Mouse (Mus musculus) thymus, adult 2 months (tissue): ENCODE measurements around the gene Prr29. TPM values are rescaled to one million over a fixed set of nuclear protein-coding genes. Genes with fewer than 3 reads are reported as not detected.
A peak's percentile ranks its signal among the peaks of the same experiment; 100 is the strongest.
"Not testable (repeated sequence)": the region's sequence is repeated elsewhere in the genome, so short reads cannot be mapped to it uniquely, and the experiment has no call there.

Experiments used
- DNase-seq: peaks from one replicate; pipeline ENCODE4 v3.0.0; 2021
- H3K27ac ChIP-seq: fragments of 200-500 bp; 2 replicates; pipeline ENCODE4 v1.5.1; 2012; ENCODE audit warnings: low read length, control low read depth; ENCODE audit not compliant: control insufficient read depth, insufficient read depth
- H3K27me3 ChIP-seq: fragments of 200-500 bp; 2 replicates; pipeline ENCODE4 v1.6.1; 2012; ENCODE audit warnings: mild to moderate bottlenecking, low read length, moderate library complexity, mixed read lengths; ENCODE audit not compliant: control insufficient read depth, insufficient read depth
- H3K36me3 ChIP-seq: fragments of 200-500 bp; 2 replicates; pipeline ENCODE4 v1.6.1; 2012; ENCODE audit warnings: mild to moderate bottlenecking, low read length, moderate library complexity; ENCODE audit not compliant: control insufficient read depth, insufficient read depth
- H3K4me1 ChIP-seq: fragments of 200-500 bp; replicated peaks from 2 replicates; pipeline ENCODE4 v1.6.1; 2012; ENCODE audit warnings: low read length; ENCODE audit not compliant: control insufficient read depth, insufficient read depth
- H3K4me3 ChIP-seq: fragments of 200-500 bp; 2 replicates; pipeline ENCODE4 v1.5.1; 2012; ENCODE audit warnings: mild to moderate bottlenecking, low read length, control low read depth, moderate library complexity; ENCODE audit not compliant: control insufficient read depth, insufficient read depth
- CTCF ChIP-seq: fragments of 200-500 bp; IDR thresholded peaks from 2 replicates; pipeline ENCODE4 v1.5.1; 2012; ENCODE audit warnings: mild to moderate bottlenecking, control low read depth, low read length, moderate library complexity, borderline replicate concordance; ENCODE audit not compliant: control insufficient read depth, poor library complexity, insufficient read depth; ENCODE audit errors: extremely low read depth
- POLR2A ChIP-seq: fragments of 200-500 bp; IDR thresholded peaks from 2 replicates; pipeline ENCODE4 v1.6.1; 2012; ENCODE audit warnings: mild to moderate bottlenecking, low read length, control low read depth, moderate library complexity; ENCODE audit not compliant: control insufficient read depth, poor library complexity, insufficient read depth; ENCODE audit errors: extremely low read depth
- WGBS: fragments of 180-500 bp; shearing (Covaris S2); methylation state at CpG from one replicate; pipeline ENCODE4 v1.1.7; 2018; 5-methylcytosine and 5-hydroxymethylcytosine counted together
- polyA plus RNA-seq: library from polyadenylated mRNA; depleted of rRNA; stranded (reverse); fragments of >200 nt; gene quantifications from 2 replicates; pipeline ENCODE4 v1.2.3, GENCODE M21; 2012

The Prr29 gene
- polyA plus RNA-seq, 1 experiment, result 30.1 TPM

DNA sequence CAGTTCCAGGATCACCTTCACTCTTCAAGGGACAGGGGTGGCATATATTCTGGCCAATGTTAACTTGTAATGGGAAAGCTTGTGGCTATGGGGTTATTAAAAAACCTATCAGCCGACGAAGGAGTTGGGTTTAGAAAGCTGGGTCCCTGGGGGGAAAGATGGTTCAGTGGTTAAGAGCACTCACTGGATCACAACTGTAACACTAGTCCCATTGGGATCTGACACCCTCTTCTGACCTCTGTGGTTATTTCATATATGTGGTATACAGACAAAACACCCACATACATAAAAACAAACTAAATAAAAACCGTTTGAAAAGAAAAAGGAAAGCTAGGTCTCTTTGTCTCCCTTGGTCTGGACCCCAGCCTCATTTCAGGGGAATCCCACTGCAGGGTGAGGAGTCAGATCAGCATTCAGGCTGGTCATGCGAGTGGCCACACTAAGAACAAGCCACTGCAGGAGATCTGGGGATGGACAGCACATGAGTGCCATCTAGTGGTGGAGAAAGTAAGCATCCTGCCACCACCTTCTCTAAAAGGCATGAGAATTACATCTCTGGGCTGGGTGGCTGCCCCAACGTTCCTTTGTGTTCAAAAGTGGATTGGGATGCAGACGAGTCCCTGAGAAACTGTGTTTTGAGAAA, 26.4 kb downstream of the Prr29 start:
- WGBS, result 40% methylated on average over 6 of the region's 6 CpGs
- no peaks in the 10 kb centered on the region for H3K27me3 ChIP-seq
- peak; percentile 70 for DNase-seq
- H3K4me1 ChIP-seq, result peaks cover 14% of the 10 kb centered on the region
- no peaks in the 10 kb centered on the region for H3K36me3 ChIP-seq
- H3K4me3 ChIP-seq, result no peak overlapping the region
- TF ChIP-seq POLR2A, result no peak
- peak; percentile 58; the same call in 1 of the 2 replicates for TF ChIP-seq CTCF
- no peak overlapping the region for H3K27ac ChIP-seq

DNA sequence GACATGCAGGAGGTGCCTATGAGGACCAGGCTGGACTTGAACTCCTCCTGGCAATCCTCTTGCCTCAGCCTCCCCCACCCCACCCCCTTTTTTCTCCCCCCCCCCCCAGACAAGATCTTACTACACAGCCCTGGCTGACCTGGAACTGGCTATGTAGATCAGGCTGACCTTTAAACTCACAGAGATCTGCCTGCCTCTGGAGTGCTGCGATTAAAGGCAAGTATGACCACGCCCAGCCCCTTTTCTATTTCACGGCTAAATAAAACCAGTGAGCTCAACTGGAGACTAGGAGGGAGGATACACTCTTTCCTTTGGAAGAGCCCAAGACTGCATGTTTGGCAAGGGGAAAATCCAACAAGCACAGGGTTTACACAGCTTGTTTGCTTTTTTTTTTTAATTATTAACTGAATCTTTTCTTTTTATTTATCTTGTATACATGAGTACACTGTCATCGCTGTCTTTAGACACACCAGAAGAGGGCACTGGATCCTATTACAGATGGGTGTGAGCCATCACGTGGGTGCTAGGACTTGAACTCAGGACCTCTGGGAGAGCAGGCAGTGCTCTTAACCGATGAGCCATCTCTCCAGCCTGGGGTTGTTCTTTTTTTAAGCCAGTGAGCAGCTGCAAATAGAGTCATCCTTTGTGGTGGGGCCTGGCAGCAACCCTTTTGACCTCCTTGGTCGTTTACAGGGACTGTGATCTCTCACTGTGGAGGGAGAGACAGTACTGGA, 27.5 kb downstream of the Prr29 start:
- H3K4me1 ChIP-seq, result peaks cover 14% of the 10 kb centered on the region
- no peak for DNase-seq
- TF ChIP-seq CTCF (no peak), POLR2A (no peak)
- no peaks in the 10 kb centered on the region for H3K36me3 ChIP-seq
- no peaks in the 10 kb centered on the region for H3K27me3 ChIP-seq
- WGBS, result 83% methylated on average over 7 of the region's 7 CpGs
- no peak overlapping the region for H3K27ac ChIP-seq
- H3K4me3 ChIP-seq, result no peak overlapping the region

DNA sequence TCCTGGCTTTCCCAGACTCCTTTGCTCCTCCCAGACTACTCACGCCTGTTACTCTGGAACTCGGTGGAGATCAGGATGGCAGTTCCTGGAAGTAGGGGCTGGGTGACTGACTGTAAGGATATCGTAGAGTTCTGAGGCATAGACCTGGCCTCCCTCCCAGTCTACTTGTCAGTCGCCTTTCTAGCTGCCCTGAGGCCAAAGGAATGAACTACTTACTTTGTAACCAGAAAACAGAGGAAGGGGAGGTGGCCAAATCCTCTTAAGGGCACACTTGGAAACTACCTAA, 28.0 kb downstream of the Prr29 start:
- H3K27me3 ChIP-seq, result no peaks in the 10 kb centered on the region
- TF ChIP-seq CTCF (no peak), POLR2A (no peak)
- peaks cover 12% of the 10 kb centered on the region for H3K4me1 ChIP-seq
- no peaks in the 10 kb centered on the region for H3K36me3 ChIP-seq
- no peak overlapping the region for H3K27ac ChIP-seq
- H3K4me3 ChIP-seq, result no peak overlapping the region
- WGBS, result 95% methylated on average over 4 of the region's 4 CpGs
- no peak for DNase-seq

DNA sequence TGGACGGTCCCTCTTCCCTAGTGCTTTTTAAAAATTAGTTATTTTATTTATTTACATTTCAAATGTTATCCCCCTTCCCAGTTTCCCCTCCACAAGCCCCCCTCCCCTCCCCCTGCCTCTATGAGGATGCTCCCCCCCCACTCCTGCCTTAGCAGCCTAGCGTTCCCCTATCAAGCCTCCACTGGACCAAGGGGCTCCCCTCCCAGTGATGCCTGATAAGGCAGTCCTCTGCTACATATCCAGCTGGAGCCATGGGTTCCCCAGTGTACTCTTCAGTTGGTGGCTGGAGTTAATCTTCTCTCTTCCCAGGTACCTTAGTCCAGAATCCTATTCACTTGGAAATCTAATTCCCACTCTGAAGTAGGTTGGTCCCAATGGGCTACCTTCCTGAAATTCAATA, 28.8 kb downstream of the Prr29 start:
- H3K36me3 ChIP-seq, H3K4me1 ChIP-seq, H3K27me3 ChIP-seq, H3K4me3 ChIP-seq, H3K27ac ChIP-seq, DNase-seq: not testable (repeated sequence)
- WGBS, result 95% methylated on average over 2 of the region's 2 CpGs

DNA sequence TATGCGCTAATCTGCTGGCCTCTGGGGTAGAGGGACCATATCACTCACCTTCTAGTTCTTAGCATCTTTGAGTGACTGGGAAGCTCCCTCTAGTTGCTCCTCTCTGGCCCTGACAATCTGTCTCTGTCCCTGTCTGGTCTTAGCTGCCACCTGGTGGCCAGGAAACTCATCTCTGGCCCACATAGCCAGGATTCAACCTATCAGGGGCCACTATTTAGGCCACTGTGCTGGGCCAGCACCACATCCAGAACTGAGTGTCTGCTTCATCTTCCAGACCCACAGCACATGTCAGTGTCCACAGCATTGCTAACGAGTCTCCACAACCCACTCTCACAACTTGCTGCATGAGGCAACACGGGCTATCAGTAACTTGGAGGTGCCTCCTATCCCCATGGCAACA, 32.4 kb downstream of the Prr29 start:
- Histone ChIP-seq H3K36me3 (no peaks in the 10 kb centered on the region; the same call in 1 of the 2 replicates), H3K4me1 (no peaks in the 10 kb centered on the region), H3K27me3 (no peaks in the 10 kb centered on the region), H3K4me3 (no peak overlapping the region), H3K27ac (no peak overlapping the region)
- TF ChIP-seq CTCF, result peak; percentile 26; the same call in 1 of the 2 replicates
- no peak for TF ChIP-seq POLR2A
- no peak for DNase-seq
- WGBS, result 94% methylated on average over 3 of the region's 3 CpGs

DNA sequence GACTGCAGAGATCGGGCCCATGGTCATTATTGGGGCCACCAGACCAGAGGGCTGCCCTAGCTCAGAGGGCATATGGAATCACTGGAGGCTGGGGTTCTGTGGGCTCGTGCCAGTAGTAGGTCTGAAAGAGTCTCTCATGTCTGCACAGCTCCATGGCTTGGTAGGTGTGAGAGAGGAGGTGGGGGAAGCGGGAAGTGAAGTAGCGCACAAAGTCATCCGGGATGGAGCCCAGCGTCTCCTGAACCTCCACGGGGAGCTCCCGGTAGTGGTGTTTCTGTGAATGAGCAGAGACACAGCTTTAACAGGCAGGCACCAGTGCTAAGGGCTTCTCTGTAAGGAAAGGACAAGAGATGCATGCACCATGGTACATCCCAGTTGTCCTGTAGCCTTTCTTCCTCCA, 33.2 kb downstream of the Prr29 start:
- no peak for DNase-seq
- Histone ChIP-seq H3K27me3 (no peaks in the 10 kb centered on the region), H3K4me3 (no peak overlapping the region), H3K36me3 (no peaks in the 10 kb centered on the region; the same call in 1 of the 2 replicates), H3K27ac (no peak overlapping the region), H3K4me1 (no peaks in the 10 kb centered on the region)
- WGBS, result 97% methylated on average over 8 of the region's 8 CpGs
- TF ChIP-seq CTCF (no peak), POLR2A (no peak)

DNA sequence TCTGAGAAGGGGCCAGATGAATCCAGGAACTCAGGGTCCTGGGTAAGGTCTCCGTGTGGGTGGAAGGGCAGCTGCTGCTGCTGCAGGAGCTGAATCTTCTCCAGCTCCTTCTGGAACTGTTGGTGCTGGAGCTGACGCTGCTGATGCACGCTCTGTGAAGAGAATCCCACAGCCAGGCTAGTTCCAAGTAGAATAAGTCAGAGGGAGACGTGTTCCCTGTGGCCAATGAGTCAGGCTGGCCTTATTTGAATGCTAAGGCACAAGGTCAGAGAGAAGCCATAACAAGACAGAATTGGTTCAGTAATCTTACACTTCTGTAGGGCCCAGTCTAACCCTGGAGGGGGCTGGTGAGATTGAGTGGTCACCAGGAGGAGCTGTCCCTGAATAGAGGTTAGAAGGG, 44.7 kb downstream of the Prr29 start:
- H3K27me3 ChIP-seq, result no peaks in the 10 kb centered on the region
- H3K27ac ChIP-seq, result no peak overlapping the region
- peaks cover 5% of the 10 kb centered on the region for H3K36me3 ChIP-seq
- DNase-seq, result no peak
- H3K4me1 ChIP-seq, result no peaks in the 10 kb centered on the region
- WGBS, result 96% methylated on average over 4 of the region's 4 CpGs
- TF ChIP-seq CTCF (no peak), POLR2A (no peak)
- no peak overlapping the region for H3K4me3 ChIP-seq
